Mouse (Mus musculus): Measurements from ENCODE around the gene Nmt1. TPM values are rescaled to one million over a fixed set of nuclear protein-coding genes. Genes with fewer than 3 reads are reported as not detected.
A peak's percentile ranks its signal among the peaks of the same experiment; 100 is the strongest.

Gene Nmt1
- polyA plus RNA-seq (2015; fragmentation: Nextera tagmentation; extraction: Ambion mirVana) = 47.8 and 52.2 TPM in 2 replicates

DNA sequence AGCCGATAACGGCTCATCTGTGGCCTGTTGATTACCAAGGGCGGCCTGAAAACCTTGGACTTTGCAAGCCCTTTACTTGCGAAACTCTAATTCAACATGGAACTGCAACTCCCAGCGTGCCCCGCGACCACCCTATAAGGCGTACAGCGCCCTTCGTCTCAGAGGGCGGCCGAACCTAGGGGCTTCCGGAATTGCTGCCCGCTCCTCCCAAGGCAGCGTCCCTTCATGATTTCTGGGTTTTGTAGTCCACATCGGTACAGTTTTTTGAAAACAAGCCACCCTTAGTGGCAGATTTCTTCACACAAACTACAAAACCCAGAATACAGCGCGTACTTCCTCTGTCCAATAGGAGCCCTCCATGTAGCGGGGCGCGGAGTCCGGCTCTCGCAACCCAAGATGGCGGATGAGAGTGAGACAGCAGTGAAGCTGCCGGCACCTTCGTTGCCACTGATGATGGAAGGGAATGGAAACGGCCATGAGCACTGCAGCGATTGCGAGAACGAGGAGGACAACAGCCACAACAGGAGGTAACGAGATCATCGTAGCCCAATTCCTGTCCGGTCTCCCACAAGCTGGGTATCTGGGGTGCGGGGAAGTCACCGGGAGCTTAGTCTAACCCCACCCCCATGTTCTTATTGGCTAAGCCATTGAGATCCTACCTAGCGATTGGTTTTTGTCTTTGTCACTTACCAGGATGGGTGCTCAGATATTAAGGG is at the start of gene Nmt1, which contains the start of gene Dcakd:
TSS of gene Nmt1 (plus strand) at position 15 of the 716 bp plus-strand sequence.
TSS of gene Dcakd (minus strand) at position 158 of the 716 bp plus-strand sequence.
- H3K4me3 ChIP-seq (replicated peaks) = peak within 1 kb of the TSS; percentile 73
- peak; percentile 91 for DNase-seq
- H3K9me3 ChIP-seq (replicated peaks) = no peaks in the 10 kb centered on the region
- H3K27ac ChIP-seq = peak within 1 kb of the TSS; percentile 92
- under 1% methylated on average over 36 of the region's 36 CpGs for WGBS (ENCODE audit: insufficient replicate concordance)
- peaks cover 29% of the 10 kb centered on the region for H3K36me3 ChIP-seq
- H3K9ac ChIP-seq = peak within 1 kb of the TSS; percentile 83
- ATAC-seq (ENCODE audit: low read depth) = peak; percentile 97
- H3K4me1 ChIP-seq (replicated peaks) = peaks cover 57% of the 10 kb centered on the region
- H3K4me2 ChIP-seq = peak within 1 kb of the TSS; percentile 74
- no peaks in the 10 kb centered on the region for H3K27me3 ChIP-seq

DNA sequence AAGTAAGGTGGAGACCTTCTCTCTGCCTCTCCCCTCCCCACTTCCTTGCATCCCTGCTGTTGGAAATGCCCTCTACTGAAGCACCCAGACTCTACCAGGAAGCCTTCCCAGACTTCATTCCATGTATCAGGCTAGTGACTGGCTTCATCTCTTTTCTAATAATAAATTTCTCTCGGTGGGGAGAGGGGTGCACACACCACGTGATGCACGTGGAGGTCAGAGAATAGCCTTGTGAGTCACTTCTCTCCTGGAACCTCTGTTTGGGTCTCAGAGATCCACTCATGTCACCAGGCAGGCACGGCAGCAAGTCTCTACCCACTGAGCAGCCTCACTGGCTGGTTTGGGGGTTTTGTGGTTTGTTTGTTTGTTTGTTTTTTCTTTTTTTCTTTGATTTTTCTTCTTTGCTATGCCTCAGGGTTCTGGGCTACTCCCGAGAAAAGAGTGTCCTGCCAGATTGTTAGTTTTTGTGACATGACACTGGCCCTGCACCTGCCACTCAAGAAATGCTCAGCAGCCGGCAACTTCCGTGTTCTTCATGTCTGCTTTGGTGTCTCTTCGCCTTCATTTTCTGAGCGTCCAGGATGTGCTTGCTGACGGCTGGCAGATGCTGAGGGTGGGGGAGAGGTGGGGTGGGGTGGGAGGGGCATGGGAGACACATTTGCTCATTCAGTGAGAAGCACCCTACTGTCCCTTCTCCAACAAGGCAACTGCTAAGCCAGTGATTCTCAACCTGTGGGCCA is 46.7 kb upstream of the Nmt1 start:
- no peak overlapping the region for H3K9ac ChIP-seq
- no peaks in the 10 kb centered on the region for H3K4me1 ChIP-seq (replicated peaks)
- 38% methylated on average over 10 of the region's 10 CpGs for WGBS (ENCODE audit: insufficient replicate concordance)
- H3K27me3 ChIP-seq = peaks cover 14% of the 10 kb centered on the region
- ATAC-seq (ENCODE audit: low read depth) (no peak), DNase-seq (no peak)
- H3K36me3 ChIP-seq = no peaks in the 10 kb centered on the region
- no peaks in the 10 kb centered on the region for H3K9me3 ChIP-seq (replicated peaks)
- H3K4me3 ChIP-seq (replicated peaks) = no peak overlapping the region
- H3K4me2 ChIP-seq = no peak overlapping the region
- no peak overlapping the region for H3K27ac ChIP-seq

DNA sequence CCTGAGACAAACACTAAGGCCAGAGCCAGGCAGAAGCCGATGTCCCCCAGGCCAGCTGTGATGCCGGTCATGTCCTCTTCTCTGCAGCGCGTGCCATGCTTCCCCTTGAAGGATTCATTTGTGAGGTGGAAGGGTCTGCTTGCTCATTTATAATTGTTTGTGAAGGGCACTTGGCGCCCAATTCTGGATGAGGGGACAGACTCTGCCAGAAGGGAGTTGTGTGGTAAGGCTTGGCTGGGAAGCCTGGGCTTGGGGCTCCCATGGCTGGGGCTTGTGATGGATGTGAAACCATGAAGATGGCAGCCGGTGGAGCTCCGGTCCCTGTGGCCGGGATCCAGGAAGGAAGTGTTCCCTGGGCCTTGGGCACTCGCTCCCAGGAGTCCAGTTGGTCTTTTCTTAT is 43.9 kb upstream of the Nmt1 start:
- DNase-seq (no peak), ATAC-seq (ENCODE audit: low read depth) (no peak)
- Histone ChIP-seq H3K4me2 (no peak overlapping the region), H3K4me1 (replicated peaks) (no peaks in the 10 kb centered on the region), H3K36me3 (no peaks in the 10 kb centered on the region), H3K9me3 (replicated peaks) (no peaks in the 10 kb centered on the region), H3K9ac (no peak overlapping the region), H3K4me3 (replicated peaks) (no peak overlapping the region), H3K27me3 (peaks cover 41% of the 10 kb centered on the region), H3K27ac (no peak overlapping the region)
- WGBS (ENCODE audit: insufficient replicate concordance) = 71% methylated on average over 9 of the region's 9 CpGs

DNA sequence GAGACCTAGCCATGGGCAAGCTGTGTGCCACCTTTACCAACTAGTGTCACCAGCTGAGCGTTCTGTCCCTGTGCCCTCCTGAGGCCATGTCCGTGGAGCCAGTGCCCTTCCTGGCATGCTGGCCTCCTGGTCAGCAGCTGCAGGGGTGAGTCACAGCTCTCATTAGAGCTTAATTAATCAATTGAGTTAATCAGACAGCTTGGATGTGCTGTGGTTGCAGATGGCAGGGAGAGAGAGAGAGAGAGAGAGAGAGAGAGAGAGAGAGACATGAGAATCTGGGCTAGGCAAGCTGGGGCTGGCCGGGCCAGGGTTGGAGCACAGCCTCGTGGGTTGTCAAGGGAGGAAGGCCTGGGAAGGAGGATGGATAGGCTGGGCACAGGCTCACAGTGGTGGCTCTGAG is 43.4 kb upstream of the Nmt1 start:
- Histone ChIP-seq H3K27me3 (peaks cover 46% of the 10 kb centered on the region), H3K27ac (no peak overlapping the region), H3K4me2 (no peak overlapping the region), H3K4me1 (replicated peaks) (peaks cover 2% of the 10 kb centered on the region), H3K4me3 (replicated peaks) (no peak overlapping the region), H3K9ac (no peak overlapping the region), H3K36me3 (no peaks in the 10 kb centered on the region), H3K9me3 (replicated peaks) (no peaks in the 10 kb centered on the region)
- WGBS (ENCODE audit: insufficient replicate concordance) = 56% methylated on average over 4 of the region's 4 CpGs
- ATAC-seq (ENCODE audit: low read depth) = no peak
- DNase-seq = no peak

DNA sequence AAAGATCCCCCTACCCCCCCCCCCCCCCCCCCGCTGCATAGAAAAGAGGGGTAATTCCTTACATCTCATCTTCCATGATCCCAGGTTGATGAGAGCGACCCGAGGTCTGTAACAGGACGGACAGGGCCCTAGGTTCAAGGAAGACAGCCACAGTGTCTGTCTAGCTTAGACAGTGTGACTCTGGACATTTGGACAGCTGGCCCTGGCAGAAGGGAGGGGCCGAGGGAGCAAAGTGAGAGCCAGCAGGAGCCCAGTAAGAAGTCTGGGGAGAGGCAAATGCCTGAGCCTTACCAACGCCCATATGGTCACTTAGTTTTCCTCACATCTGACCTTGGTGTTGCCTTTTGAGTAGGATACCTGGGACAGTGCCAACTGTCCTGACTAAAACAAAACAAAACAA is 42.8 kb upstream of the Nmt1 start:
- H3K9ac ChIP-seq = no peak overlapping the region
- no peak overlapping the region for H3K4me3 ChIP-seq (replicated peaks)
- no peak overlapping the region for H3K4me2 ChIP-seq
- H3K27me3 ChIP-seq = peaks cover 48% of the 10 kb centered on the region
- WGBS (ENCODE audit: insufficient replicate concordance) = 58% methylated on average over 6 of the region's 6 CpGs
- DNase-seq (no peak), ATAC-seq (ENCODE audit: low read depth) (no peak)
- H3K27ac ChIP-seq = no peak overlapping the region
- H3K4me1 ChIP-seq (replicated peaks) = peaks cover 7% of the 10 kb centered on the region
- no peaks in the 10 kb centered on the region for H3K36me3 ChIP-seq
- H3K9me3 ChIP-seq (replicated peaks) = no peaks in the 10 kb centered on the region

DNA sequence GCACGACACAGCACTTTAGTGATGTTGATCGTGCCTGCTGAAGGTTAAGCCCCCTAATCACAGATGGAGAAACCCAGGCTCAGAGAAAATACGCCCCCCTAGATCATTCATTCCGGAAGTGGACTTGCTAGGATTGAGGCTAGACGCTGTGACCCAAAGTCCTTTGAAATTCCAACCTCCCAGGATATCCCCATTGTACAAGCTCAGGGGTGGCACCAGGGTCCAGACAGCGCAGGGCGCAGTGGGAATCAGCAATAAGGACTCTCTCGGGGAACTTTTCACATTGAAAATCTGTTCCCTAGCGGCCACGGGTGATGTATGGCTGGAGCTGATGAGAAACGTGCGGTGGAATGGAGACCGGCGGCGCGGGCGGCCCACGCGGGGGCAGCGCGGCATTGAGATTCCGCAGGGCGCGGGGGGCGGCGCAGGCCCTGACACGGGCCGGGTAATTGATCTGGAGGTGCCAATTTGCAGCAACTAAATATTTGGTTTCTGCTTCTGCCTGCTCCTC is 38.3 kb upstream of the Nmt1 start:
- Histone ChIP-seq H3K9me3 (replicated peaks) (no peaks in the 10 kb centered on the region), H3K4me3 (replicated peaks) (peak overlapping the region; percentile 32), H3K27me3 (peaks cover 65% of the 10 kb centered on the region), H3K9ac (no peak overlapping the region), H3K36me3 (peaks cover 7% of the 10 kb centered on the region), H3K27ac (no peak overlapping the region), H3K4me2 (peak overlapping the region; percentile 56), H3K4me1 (replicated peaks) (peaks cover 13% of the 10 kb centered on the region)
- 10% methylated on average over 28 of the region's 28 CpGs for WGBS (ENCODE audit: insufficient replicate concordance)
- DNase-seq = no peak
- no peak for ATAC-seq (ENCODE audit: low read depth)

DNA sequence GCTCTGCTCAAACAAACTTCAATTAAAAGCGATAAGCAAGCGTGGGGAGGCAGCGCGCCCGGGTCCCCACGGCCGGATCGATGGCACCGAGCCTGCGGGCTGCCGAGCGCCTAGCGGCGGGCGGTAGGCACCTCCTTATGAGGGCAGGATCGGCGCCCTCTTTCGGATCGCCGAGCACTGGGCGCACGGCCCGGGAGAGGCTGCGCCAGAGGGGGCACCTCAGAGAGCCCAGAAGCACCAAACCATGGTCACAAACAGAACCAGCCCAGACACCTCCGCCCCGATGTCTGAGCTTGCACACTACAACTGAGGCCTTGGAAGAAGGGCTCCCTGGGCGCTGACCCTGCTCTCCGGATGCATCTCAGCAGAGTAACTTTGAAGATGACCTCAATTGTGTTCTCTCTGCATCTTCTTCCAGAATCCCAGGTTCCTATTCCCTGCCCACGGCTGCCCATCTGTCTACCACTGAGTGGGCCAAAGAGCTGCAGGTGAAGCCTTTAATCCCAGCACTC is 37.8 kb upstream of the Nmt1 start:
- Histone ChIP-seq H3K27me3 (peaks cover 65% of the 10 kb centered on the region), H3K4me2 (peak overlapping the region; percentile 56), H3K36me3 (peaks cover 12% of the 10 kb centered on the region), H3K27ac (no peak overlapping the region), H3K4me3 (replicated peaks) (peak overlapping the region; percentile 32), H3K4me1 (replicated peaks) (peaks cover 13% of the 10 kb centered on the region), H3K9ac (no peak overlapping the region), H3K9me3 (replicated peaks) (no peaks in the 10 kb centered on the region)
- WGBS (ENCODE audit: insufficient replicate concordance) = 1% methylated on average over 29 of the region's 29 CpGs
- ATAC-seq (ENCODE audit: low read depth) = no peak
- no peak for DNase-seq

DNA sequence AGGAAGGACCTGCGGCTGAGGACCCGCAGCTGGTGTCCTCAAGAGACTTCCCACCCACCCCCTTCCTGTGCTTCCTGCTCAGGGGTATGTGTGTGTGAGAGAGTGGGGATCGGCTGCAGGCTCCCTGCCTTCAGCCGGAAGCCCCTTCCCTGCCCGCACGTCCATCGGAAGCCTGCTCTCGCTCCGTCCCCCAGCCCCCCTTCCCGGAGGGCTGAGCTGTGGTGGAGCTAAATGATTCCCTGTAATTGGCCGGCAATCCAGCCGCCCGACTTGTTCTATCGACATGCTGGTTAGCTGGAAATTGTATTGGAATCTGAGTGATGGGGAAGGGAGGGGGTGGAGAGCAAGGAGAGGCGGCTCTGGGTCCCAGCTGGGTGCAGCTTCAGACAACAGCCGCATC is 36.3 kb upstream of the Nmt1 start:
- Histone ChIP-seq H3K27ac (no peak overlapping the region), H3K4me2 (0 out of 2 replicates have a peak overlapping the region, but pooled peaks have one; percentile 19), H3K9me3 (replicated peaks) (no peaks in the 10 kb centered on the region), H3K9ac (no peak overlapping the region), H3K27me3 (peaks cover 61% of the 10 kb centered on the region), H3K4me1 (replicated peaks) (peaks cover 13% of the 10 kb centered on the region), H3K36me3 (peaks cover 27% of the 10 kb centered on the region), H3K4me3 (replicated peaks) (no peak overlapping the region)
- DNase-seq = no peak
- 5% methylated on average over 16 of the region's 16 CpGs for WGBS (ENCODE audit: insufficient replicate concordance)
- no peak for ATAC-seq (ENCODE audit: low read depth)

DNA sequence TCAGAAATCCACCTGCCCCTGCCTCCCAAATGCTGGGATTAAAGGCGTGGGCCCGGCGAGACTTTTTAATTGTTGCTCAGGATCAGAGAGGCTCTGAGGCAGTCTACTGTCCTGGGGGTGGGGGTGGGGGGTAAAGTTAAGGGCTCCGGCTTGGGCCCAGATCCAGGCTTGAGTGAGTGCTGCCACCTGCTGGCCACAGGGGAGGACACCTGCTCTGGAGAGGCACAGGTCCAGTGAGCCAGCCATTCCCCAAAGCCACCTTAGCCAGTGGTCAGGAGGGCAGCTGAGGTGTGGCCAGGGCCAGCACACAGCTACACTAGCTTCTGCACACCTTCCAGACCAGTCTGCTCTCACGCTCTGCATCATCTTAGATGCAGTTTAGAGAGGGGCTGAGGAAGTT is 35.0 kb upstream of the Nmt1 start:
- 7% methylated on average over 5 of the region's 5 CpGs for WGBS (ENCODE audit: insufficient replicate concordance)
- H3K4me1 ChIP-seq (replicated peaks) = peaks cover 19% of the 10 kb centered on the region
- H3K9me3 ChIP-seq (replicated peaks) = no peaks in the 10 kb centered on the region
- H3K36me3 ChIP-seq = peaks cover 38% of the 10 kb centered on the region
- H3K9ac ChIP-seq = no peak overlapping the region
- H3K27ac ChIP-seq = no peak overlapping the region
- no peak overlapping the region for H3K4me3 ChIP-seq (replicated peaks)
- peak; percentile 47 for DNase-seq
- ATAC-seq (ENCODE audit: low read depth) = 0 out of 2 replicates have a peak, but pooled peaks have one; percentile 37
- H3K27me3 ChIP-seq = peaks cover 49% of the 10 kb centered on the region
- no peak overlapping the region for H3K4me2 ChIP-seq

DNA sequence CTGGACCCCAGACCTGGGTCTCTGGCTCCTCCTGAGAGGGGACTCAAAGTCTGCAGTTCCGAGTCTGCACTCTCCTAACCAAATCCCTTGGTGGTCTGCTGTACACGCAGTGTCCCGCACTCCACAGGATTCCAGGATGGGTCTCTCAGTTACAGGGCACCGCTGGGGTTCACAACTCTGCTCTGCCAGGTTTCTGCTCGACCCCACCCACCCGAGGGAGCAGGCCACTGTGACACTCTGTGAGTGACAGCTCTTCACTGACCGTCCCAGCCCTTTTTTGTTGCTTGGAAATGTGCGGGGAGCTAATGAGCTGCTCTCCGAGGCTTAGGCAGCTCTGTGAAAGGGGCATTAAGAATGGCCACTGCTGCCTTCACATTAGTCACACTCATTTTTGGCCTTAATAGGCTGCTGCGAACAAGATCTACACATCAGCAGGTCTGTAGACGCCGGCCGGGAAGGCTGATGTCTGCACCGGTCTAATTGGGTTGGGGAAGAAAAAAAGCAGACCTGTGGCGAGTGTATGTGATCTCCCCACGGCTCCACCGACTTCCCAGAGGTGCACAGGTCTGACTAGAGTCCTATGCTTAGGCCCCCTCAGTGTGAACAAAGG is 34.5 kb upstream of the Nmt1 start:
- Histone ChIP-seq H3K36me3 (peaks cover 44% of the 10 kb centered on the region), H3K9me3 (replicated peaks) (no peaks in the 10 kb centered on the region), H3K9ac (no peak overlapping the region), H3K4me3 (replicated peaks) (no peak overlapping the region), H3K4me2 (no peak overlapping the region), H3K27me3 (peaks cover 43% of the 10 kb centered on the region), H3K4me1 (replicated peaks) (peaks cover 24% of the 10 kb centered on the region), H3K27ac (no peak overlapping the region)
- no peak for ATAC-seq (ENCODE audit: low read depth)
- DNase-seq = no peak
- WGBS (ENCODE audit: insufficient replicate concordance) = 65% methylated on average over 17 of the region's 17 CpGs

DNA sequence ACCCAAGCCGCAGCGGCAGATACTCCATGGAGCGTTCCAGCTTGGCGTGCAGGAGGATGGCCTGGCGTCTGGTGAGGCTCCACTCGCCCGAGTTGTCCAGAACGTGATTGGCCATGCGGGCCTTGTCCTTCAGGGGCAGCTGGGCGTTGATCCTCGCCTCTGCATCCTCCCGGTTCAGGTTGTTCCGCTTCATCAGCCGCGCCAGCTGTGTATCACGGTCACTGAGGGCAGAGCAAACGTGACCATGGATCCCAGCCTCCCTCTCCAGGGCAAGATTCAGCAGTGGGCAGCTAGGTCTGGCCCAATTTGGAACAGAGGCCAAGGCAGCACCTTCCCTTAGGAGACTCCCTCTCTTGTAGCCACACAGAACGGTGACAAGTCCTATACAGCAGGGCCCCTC is 33.0 kb upstream of the Nmt1 start:
- DNase-seq (no peak), ATAC-seq (ENCODE audit: low read depth) (no peak)
- H3K9ac ChIP-seq = no peak overlapping the region
- no peak overlapping the region for H3K27ac ChIP-seq
- no peaks in the 10 kb centered on the region for H3K9me3 ChIP-seq (replicated peaks)
- H3K4me3 ChIP-seq (replicated peaks) = no peak overlapping the region
- peaks cover 33% of the 10 kb centered on the region for H3K4me1 ChIP-seq (replicated peaks)
- H3K36me3 ChIP-seq = peaks cover 55% of the 10 kb centered on the region
- 85% methylated on average over 18 of the region's 18 CpGs for WGBS (ENCODE audit: insufficient replicate concordance)
- H3K27me3 ChIP-seq = peaks cover 29% of the 10 kb centered on the region
- H3K4me2 ChIP-seq = no peak overlapping the region

All from liver, embryonic 13.5 days (tissue).